Mouse (Mus musculus): ENCODE results near the gene Krtap4-8.
"Not testable (repeated sequence)": the region's sequence is repeated elsewhere in the genome, so short reads cannot be mapped to it uniquely, and the experiment has no call there.

The Krtap4-8 gene

GRCm38 (mm10) chr11:99780604-99781003 lies at the start of gene Krtap4-8:
Gene Krtap4-8 (minus strand): TSS chr11:99780704.
- no peak for DNase-seq

DNA sequence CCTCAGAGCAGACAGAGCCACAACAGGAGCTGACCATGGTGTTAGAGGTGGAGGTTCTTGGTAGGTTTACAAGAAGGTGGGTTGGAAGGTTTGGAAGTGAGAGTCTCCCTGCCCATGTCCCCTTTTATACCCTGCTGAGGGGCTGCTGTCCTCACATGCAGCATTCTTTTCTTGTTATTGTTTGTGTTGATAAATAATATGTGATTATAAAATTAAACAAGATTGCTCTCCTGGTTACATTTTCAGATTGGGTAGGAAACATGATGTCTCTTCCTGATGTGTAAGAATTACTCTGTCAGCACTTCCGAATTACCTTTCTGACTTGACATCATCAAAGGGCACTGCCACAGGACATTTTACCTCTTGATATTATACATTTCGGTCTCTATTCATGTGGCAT lies 35.1 kb upstream of the Krtap4-8 start, which contains the start of gene Gm11564:
TSS of gene Gm11564 (minus strand) at position 101 of the 400 bp plus-strand sequence.
- DNase-seq: not testable (repeated sequence)

DNA sequence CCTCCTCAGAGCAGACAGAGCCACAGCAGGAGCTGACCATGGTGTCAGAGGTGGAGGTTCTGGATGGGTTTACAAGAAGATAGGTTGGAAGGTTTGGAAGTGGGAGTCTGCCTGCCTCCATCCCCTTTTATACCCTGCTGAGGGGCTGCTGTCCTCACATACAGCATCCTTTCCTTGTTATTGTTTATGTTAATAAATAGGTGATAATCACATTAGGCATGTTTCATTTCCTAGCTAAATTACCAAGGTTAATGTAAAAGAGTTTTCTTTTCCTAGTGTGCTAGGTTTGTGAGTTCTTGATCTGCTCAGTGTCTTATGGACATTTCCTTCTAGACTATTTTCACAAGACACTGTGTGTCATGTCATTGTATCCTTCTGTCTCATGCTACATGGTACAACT lies 29.3 kb upstream of the Krtap4-8 start, which contains the start of gene Krtap4-13:
TSS of gene Krtap4-13 (minus strand) at position 101 of the 400 bp plus-strand sequence.
- not testable (repeated sequence) for DNase-seq

DNA sequence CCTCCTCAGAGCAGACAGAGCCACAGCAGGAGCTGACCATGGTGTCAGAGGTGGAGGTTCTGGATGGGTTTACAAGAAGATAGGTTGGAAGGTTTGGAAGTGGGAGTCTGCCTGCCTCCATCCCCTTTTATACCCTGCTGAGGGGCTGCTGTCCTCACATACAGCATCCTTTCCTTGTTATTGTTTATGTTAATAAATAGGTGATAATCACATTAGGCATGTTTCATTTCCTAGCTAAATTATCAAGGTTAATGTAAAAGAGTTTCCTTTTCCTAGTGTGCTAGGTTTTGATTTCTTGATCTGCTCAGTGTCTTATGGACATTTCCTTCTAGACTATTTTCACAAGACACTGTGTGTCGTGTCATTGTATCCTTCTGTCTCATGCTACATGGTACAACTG lies 23.8 kb upstream of the Krtap4-8 start, which contains the start of gene Gm11554:
TSS of gene Gm11554 (minus strand) at position 101 of the 400 bp plus-strand sequence.
- DNase-seq: not testable (repeated sequence)

- DNase-seq: not testable (repeated sequence)
These were observed 18.3 kb upstream of the Krtap4-8 start, which contains the start of gene Gm11569 for GRCm38 (mm10) chr11:99798832-99799231. Gene Gm11569 (minus strand): TSS chr11:99798932.

DNA sequence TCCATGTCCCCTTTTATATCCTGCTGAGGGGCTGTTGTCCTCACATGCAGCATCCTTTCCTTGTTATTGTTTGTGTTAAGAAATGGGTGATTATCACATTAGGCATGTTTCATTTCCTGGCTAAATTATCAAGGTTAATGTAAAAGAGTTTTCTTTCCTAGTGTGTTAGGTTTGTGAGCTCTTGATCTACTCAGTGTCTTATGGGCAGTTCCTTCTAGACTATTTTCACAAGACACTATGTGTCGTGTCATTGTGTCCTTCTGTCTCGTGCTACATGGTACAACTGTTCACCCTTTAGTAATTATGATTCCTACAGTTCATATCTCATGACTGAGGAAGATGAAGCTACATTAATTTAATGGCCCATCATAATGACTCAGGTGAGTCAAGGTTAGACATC lies 12.9 kb upstream of the Krtap4-8 start, which contains the start of gene Gm11596:
TSS of gene Gm11596 (minus strand) at position 101 of the 400 bp plus-strand sequence.
- no peak for DNase-seq

DNA sequence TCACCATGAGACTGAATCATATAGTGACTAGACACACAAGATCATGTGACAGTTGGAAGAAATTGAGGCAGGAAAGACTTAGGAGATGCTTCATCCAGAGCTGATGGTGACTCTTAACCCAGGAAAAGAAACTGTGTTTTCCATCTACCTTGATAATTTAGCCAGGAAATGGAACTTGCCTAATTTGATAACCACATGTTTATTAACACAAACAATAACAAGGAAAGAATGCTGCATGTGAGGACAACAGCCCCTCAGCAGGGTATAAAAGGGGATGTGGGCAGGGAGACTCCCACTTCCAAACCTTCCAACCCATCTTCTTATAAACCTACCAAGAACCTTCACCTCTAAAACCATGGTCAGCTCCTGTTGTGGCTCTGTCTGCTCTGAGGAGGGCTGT lies 4.4 kb upstream of the Krtap4-8 start, which contains the start of gene Krtap4-9:
TSS of gene Krtap4-9 (plus strand) at position 301 of the 400 bp plus-strand sequence.
- not testable (repeated sequence) for DNase-seq

- peak in 1 of 2 experiments; percentile 6 for DNase-seq
These were observed 2.1 kb downstream of the Krtap4-8 start for GRCm38 (mm10) chr11:99778401-99778800.

DNA sequence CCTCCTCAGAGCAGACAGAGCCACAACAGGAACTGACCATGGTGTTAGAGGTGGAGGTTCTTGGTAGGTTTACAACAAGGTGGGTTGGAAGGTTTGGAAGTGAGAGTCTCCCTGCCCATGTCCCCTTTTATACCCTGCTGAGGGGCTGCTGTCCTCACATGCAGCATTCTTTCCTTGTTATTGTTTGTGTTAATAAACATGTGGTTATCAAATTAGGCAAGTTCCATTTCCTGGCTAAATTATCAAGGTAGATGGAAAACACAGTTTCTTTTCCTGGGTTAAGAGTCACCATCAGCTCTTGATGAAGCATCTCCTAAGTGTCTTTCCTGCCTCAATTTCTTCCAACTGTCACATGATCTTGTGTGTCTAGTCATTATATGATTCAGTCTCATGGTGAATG lies 7.7 kb downstream of the Krtap4-8 start, which contains the start of gene Gm11595:
TSS of gene Gm11595 (minus strand) at position 101 of the 400 bp plus-strand sequence.
- DNase-seq: not testable (repeated sequence)

DNA sequence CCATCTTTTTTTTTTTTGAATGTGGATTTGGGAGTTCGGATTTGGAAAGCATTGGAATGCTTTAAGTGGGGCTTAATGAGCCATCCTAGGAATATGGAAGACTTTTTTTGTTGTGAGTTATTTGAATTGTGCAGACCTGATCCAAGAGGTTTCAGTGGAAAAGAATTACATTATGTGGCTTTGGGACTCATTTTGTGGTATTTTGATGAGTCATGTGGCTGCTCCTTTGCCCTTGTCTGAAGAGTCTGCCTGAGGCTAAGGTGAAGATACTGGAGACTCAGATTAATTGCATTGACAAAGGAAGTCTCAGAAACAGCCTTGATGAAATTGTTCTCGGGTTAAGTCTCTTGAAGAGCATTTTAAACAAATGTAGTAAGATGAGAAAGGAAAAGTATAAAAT lies 12.1 kb downstream of the Krtap4-8 start:
- no peak for DNase-seq

GRCm38 (mm10) chr11:99758877-99759276 lies 21.6 kb downstream of the Krtap4-8 start:
- DNase-seq: peak; percentile 9 to 11

DNA sequence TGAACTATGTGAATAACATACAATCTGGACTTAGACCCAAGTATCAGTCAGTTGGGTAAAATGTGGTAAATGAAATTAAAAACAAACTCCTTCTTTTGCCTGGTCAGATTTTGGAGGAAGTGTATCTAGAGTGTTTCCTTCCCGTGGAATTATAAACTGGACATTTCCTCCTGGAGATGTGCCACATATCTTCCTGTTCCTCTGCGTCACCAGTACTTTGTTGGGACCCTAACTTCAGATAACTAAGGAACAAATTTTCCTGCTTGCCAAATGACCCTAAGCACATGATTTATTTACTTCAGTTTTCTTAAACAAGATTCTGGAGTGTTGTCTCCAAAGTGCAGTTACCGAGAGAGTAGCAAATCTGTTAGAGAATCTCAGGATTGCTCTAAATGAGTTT lies 36.5 kb downstream of the Krtap4-8 start:
- no peak for DNase-seq

GRCm38 (mm10) chr11:99734190-99734589 lies 46.3 kb downstream of the Krtap4-8 start, which contains the start of gene Gm14180:
Gene Gm14180 (minus strand): TSS chr11:99734290.
- DNase-seq: no peak

Data from cerebellum, postnatal 10 days (tissue).